Mouse (Mus musculus): Measurements from ENCODE around the gene Unc119b.
"Not testable (repeated sequence)": the region's sequence is repeated elsewhere in the genome, so short reads cannot be mapped to it uniquely, and the experiment has no call there.

The Unc119b gene

DNA sequence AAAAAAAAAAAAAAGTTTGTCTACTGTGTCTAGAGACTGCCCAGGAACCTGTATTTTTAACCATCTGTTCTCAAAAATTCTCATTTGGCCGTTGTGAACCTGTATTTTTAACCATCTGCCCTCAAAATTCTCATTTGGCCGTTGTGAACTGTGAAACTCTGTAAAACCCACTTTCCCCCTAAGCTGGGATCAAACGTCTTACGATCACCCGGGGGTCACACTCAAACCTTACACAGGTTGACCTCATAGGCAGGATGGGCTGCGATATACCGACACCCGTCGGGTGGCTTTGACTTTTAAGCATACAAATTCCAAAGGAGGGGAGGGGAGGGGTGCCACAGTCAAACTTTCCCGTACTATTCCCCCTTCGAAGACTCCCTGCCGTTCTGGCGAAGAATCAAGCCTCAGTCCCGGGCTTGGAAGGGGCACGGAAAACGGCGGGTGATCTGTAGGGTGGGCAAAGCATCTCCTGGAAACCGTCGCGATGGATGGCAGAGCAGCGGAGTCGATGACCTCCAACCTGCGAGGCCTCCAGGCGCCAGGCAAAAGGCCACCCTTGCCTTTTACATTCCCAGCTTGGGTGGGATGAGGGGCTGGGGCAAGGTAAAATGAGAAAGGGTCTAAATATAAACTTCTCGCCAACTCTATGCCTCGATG is 22.3 kb upstream of the Unc119b start:
- DNase-seq: peak; percentile 76

DNA sequence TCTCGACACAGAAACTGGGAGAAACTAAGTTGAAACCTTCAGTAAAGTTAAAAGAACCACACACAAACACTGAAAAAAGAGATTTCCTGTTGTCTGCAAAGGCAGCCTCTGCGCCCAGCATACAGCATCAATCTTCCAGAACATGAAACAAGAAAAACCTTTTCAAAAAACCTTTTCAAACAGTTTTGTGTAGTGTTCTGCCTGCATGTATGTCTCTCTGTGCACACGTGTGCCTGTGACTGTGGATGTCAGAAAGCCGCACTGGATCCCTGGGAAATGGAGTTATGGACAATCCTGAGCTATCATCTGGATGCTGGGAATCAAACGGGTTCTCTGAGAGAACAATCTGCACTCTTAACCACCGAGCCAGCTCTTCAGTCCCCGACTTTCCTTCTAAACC is 21.6 kb upstream of the Unc119b start:
- no peak for DNase-seq

DNA sequence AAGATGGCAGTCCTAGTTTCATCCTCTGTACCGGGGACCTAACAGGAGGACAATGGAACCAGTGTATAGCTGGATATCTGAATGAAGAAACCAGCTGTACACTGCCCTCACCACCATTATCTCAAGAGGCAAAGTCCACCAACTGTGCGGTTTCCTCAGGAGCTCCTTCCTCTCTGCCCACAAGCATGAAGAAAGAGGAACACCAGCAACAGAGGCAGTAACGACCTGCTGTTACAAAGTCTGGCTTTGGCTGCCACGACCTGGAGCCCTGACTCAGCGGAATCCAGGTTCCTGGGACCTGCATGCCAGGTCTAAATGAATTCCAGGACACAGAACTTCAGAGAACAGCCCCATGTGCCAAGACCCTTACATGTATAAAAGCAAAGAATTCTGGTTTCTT is 21.1 kb upstream of the Unc119b start:
- DNase-seq: no peak

DNA sequence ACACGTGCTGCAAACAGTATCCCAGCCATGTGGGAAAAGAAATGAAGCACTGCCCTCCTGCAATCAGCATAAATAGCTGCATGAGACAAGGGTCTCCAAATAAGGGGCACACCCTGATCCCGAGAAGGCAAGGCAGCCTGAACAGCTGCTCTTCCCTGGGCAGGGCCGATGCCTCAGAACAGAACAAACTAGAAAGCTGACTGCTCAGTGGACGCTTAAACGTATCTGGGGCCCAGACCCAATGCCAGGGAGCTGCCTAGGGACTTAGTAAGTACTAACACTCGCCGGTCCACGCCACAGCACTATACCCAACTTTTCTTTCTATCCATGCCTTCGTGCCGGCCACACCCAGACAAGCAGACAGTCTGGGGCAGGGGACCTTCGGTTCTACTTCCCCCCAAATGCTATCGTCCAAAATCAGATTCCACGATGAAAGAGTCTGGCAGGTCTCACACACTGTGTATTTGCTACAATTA is 20.4 kb upstream of the Unc119b start:
- no peak for DNase-seq

DNA sequence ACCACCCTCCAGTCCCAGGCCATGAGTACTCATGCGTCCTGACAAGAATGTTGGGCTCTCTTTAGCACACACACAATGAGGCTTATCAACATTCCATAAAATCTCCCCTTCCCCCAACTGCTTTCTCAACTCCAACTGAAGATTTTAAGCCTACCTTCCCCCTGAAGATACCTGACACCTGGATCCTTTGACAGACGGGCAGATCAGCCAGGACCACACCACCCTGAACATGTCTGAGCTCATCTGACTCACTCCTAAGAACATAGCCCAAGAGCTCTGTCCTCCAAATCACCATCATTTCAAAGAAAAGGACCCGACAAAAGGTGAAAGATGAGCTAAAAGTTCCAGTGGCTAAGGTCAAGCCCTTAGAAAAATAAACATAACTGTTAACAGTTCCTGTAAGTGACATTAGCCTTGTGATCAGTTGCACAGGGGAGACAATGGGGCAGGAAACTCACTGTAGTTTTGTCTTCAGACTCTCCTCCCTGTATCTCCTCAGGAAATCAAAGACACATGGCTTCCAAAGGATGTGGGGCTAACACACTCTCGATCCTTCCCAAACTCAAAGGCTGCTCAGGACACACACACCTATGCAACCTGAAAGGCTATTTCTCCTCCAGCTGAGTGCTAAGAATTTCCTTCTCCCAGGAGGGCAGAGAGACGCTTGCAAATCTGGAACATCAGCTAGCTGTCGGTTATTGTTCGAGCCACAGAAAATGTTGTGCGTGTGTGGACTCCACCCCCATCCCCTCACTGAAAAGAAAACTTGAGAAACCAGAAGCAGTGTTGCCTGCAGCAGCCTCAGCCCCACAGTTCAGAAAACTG is 17.6 kb upstream of the Unc119b start:
- DNase-seq: no peak

DNA sequence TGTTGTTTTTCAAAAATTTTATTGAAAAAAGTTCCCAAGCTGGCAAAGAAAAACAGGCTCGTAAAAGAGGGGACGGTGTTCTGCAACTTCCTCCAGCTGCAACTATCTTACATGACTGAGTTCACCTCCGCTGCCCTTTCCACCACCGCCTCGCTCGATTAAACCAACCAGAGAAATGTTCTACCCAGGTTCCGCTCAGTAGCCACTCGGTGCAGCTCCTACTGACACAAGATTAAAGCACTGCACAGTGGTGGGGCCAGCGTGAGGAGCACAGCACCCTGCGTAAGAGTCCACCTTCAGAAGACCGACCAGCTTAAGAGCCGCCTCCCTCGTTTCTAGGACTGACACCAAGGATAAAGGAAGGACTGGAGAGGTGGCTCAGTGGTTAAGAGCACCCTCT is 16.7 kb upstream of the Unc119b start:
- no peak for DNase-seq

DNA sequence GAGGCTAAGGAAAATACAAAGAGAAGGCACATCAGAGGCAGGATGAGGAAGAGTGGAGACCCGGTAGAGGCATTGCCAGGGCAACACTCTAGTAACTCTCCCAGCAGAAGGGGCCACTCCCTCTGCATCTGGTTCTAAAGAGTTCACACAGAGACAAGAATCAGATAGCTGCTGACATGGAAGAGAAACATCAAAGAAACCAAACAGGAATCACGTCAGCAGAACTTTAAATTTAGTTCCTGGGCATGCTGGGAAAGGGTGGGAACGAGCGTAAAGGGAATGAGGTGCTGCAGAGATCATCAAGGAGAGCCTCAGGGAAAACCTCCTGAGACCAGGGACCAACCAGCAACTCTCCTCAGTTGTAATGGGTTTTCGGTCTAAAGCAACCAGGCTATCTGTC is 16.2 kb upstream of the Unc119b start:
- no peak for DNase-seq

DNA sequence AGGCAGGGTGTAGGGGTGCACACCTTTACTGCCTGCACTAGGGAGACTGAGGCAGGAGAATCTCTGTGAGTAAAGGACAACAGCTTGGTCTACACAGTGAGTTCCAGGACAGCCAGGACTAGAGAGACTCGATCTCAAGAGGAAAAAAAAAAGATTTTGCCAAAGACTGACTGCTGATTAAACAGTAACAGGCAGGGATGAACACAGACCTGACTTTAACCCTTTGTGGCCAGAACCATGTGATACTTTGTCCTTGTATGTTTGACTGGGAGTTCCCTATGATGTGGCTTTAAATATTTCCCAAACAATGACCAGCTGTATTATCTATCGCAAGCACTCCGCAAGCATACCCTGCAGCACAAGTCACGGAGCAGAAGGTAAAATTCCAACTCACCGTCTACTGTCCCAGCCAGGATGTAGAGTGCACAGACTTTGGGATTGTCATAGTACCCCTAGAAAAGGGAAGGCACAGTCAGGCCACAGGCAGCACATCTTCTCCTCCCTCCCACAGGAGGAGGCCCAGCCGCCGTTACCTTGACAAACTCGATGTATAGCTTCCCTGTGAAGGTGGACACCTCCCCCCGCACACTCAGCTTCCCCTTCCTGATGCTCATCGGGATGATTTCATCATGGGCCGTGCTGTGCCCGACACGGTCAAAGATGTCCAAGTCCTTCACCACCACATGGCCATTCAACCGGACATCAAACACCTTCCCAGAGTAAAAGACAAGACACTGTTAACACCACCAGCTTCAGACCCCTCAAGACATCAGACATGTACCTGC is 15.1 kb upstream of the Unc119b start:
- DNase-seq: no peak

DNA sequence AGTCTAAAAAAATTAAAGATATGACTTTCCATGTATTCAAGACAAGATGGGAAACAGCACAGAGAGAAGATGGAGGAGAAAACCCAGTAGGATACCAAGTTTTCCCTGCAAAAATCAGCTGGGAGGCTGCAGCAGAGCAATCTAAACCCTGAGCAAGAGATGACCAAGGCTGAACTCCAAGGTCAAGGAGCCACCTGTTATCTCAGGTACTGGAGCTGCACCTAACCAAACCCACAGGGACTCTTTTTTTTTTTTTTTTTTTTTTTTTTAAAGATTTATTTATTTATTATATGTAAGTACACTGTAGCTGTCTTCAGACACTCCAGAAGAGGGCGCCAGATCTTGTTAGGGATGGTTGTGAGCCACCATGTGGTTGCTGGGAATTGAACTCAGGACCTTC is 14.1 kb upstream of the Unc119b start:
- DNase-seq: not testable (repeated sequence)

DNA sequence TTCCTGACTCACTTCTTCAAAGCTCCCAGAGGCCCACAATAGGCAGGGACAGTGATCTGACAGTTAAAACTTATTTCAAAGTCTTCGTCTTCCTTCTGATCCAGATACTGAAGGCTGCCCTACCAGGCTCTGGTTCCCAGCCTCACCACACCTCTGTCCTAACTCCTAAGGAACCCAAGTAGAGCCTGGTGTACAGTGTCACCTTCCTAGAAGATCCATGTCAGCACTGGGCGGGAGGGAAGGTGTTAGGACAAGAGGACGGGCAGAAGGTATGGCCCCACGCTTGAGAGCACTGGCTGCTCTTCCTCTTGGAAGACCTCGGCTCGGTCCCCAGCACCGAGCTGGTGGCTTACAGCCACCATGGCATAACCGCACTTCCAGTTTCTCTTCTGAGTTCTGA is 13.6 kb upstream of the Unc119b start:
- DNase-seq: no peak

DNA sequence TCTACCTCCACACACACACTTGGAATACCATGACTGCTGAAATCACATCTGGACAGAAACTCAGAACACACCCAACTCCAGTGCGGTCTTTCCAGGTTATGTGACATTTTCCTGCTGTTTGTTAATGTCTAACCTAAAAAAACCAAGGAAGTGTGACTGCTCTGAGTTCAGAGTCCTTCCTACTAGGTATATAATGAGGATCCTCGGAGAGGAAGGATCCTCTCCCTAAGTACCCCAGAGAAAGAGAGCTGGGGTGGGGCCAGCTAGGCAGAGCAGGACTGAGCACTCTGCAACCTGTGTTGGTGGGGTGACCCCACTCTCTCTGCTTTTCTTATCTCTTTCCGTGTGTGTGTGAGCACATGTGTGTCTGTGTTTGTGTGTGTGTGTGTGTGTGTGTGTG is 12.6 kb upstream of the Unc119b start:
- DNase-seq: no peak

DNA sequence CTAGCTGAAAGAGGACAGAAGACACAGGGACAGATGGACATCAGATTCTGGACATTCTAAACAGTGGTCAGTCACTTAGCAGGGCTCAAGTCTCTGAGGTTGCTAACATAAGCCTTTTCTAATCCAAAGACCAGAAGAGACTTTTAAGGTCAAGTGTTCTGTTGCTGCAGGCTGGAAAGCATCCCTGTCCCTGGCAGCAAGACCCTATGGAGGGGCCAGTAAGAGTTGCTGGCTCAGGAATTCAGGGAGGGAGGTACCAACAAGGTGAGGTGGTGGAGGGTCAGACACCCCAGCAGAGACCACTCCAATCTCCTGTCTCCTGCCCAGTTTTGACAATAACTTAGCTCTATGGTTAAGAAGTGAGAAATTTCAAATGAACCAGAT is 12.0 kb upstream of the Unc119b start:
- DNase-seq: no peak

DNA sequence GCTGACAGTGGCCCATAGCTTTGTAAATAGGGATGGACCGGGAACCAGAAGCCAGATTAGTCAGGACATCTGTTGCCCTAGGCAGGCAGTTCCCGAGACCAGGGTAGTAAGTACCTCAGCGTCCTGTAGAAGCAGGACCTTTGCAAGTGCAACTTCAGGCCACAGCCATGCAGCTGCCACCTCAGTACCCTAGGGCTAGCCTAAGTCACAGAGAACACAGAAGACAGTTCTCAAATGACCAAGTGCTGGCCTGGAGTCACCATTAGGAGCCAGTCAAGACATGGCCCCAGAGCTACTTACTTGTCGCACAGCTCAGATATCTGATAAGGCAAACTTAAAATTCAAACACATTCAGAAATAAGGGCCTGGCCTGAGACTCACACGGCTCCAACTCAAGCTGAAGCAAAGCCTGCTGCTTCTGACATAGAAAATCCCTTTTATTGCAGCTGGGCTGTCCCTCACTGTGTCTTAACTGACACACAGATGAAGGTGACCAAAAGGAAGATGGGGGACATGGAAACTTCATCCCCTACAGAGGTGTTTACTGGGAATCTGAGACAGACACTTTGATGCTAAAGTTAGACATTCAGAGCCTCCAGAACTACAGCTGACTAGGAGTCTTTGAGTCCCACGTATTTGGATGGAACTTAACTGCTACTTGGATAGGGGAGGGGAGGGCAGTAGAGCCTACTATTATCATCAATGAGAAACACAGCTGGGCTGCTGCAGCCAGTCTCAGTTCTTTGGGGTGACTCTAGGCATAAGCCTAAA is 11.4 kb upstream of the Unc119b start:
- no peak for DNase-seq

DNA sequence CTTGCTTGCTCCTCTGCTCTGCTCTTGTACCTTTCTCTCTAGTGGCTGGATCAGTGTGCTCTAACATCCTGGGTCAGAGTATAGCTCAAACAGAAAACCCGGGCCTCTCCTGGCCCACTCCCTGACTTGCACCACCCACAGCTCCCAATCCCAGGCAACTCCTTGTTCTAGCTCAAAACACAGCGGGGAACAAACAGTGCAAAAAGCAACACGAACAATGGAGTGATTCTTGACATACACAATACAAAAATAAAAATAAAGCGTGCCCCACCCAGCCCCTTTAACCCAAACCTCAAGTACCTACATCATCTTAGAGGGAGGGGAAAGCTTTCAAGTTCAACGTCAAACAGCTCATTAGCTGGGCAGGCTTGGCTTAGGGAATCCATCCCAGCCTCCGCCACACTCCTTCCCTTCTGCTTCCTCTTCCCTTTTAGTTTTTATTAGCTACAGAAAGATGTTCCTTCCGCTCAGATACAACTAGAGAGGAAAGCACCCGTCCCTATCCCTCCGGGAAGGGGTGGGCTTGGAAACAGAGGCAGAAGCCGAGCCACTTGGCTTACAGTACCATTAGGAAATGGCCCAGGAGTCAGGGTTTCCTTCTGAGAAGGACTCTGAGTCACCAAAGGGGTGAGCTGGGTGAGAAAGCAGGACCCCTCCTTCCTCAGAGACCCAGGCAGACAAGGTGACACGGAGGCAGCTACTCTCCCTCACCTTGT is 10.6 kb upstream of the Unc119b start:
- DNase-seq: no peak

DNA sequence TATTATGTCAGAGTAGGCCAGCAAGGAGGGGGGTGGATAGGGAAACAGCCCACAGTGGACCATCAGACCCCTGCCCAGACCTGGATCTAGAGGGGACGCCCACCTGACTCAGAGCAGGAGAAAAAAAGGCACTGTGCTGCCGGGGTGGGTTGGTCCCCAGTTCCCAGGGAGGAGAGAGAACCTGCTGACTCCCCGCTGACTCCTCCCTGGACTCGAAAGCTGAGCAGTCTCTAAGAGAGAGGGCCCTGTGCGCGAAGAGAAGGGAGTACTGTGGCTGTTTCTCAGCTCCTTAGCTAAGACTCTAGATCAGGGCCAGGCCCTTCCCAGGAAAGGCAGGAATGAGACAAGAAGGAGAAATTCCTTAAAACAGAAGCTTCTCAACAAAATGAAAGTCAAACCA is 9.7 kb upstream of the Unc119b start:
- no peak for DNase-seq

DNA sequence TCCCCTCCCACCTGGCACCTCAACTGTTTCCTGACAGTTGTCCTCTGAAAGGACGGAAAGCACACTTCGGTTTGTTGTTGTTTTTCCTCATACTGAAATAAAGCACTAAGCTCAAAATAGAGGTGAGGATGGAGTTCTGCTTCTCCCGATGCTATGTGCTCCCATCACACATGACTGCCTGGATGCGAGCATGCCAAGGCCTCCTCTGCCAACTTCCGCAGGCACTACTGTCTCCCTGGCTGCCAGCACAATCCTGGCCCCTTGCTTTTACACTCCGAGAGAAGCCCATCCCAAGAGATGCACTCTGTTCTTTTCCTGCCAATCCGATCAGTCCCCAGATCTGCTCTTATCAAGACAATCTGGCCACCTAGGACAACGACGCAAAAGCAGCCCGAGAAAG is 8.8 kb upstream of the Unc119b start:
- DNase-seq: peak; percentile 55

DNA sequence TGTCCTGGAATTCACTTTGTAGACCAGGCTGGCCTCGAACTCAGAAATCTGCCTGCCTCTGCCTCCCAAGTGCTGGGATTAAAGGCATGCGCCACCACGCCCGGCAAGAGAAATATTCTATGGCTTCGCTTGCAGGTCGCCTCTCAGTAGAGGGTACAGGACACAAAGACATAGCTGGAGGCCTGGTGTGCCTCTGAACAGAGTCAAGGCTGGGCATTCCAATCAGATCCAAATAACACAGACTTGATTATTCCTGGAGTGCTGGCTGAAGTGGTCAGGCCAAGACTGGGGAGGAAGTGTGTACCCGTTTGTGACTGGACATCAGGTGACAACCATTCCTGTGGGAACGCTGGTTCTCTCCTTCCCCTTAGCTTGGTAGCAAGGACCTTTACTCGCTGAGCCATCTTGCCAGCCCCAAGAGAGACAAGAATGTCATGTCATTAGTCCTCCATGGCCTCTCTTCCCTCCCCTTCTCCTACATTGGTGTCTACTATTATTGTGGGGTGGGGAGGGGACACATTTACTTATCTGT is 7.5 kb upstream of the Unc119b start:
- DNase-seq: no peak

DNA sequence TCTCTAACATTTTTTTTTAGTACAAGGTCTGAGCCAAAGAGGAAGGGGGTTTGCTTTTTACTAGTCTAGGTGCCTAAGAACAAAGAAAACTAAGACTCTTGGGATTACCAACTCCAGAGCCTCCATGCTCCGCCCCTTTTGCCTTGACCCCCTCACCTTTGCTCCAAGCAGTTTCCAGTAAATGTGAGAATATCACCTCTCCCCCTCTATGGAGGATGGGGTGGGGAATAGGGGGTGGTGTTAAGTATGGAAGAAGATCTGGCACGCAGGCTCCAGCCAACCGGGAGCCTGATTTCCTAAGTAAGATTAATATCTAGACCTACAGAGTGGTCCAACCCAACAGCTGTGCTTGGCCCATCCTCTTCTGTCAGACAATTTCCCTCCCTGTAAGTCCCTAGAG is 6.0 kb upstream of the Unc119b start:
- no peak for DNase-seq

DNA sequence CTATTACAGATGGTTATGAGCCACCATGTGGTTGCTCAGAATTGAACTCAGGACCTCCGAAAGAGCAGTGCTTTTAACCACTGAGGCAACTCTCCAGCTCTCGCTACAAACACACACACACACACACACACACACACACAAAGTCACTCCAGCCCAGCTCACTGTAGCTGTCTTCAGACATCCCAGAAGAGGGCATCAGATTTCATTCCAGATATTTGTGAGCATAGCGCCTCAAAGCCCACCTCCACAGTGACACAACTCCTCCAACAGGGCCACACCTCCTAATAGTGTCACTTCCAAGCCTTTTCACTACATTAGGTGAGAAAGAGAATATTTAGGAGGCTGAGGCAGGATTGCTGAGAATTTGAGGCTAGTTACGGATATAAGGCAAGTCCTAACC is 4.3 kb upstream of the Unc119b start:
- DNase-seq: no peak

DNA sequence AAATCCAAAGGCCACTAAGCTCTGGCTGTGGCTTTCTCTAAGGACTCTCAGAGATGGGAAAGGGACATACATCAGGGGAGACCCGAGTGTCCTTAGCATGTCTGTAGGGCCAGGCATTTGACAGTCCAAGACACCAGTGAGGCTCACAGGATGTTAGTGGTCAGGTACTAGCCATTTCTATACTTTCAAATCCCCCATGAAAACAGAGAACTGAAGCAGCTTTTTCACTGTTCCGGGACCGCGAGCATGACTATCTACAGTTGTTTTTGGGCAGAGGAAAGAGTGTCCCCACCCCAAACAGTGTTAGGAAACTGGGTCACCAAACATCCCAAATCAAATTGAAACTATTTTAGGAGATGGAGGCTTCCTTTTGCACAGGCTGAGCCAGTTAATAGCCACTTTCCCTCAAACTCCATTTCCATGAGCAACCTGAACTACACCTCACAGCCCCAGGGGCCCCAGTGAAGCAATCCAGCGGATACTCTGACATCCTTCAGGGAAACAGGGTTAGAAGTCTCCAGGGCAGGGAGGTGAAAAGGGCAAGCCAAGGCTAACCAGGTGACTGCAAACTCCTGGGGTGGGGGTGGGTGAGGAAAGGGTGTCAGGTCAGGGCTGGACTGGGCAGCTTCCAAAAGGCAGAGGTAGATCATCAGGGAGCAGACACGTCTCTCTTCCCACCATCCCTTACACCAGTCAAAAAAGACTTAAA is 1.3 kb downstream of the Unc119b start:
- peak; percentile 21 for DNase-seq

DNA sequence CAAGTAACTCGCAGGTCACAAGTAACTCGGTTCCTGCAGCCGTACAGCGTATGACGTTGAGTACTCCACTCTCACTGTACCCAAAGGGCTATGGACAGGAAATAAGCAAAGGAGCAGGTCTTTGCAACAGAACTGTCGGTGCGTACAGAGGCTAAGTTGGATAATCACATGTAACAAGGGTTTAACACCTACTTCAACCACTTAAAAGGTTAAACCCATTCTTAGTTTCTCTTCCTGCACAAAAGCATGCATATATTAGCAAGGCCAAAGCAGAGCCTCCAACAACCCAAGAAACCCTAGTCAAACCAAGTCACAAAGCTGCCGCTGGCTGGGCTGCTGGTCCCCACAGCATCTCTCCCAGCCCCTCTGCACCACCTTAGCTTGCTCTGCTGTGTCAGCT is 2.3 kb downstream of the Unc119b start:
- DNase-seq: no peak

Data from cerebellum, adult 9-11 months (tissue).